Mouse (Mus musculus) forebrain, postnatal 0 days (tissue): ENCODE results near the gene Cnga3. TPM values are rescaled to one million over a fixed set of nuclear protein-coding genes. Genes with fewer than 3 reads are reported as not detected.

Source experiments
- ATAC-seq: fragments of 200-750 bp; cut with Nextera tagmentation; 2 replicates; pipeline ENCODE4 v1.8.0; 2017; ENCODE audit warnings: mild to moderate bottlenecking, moderate library complexity
- DNase-seq: peaks from one replicate; pipeline ENCODE4 v3.0.0-alpha.2; 2015
- H3K27ac ChIP-seq: fragments of 300-500 bp; sonication (generic); 2 replicates; pipeline ENCODE4 v1.5.1; 2014; ENCODE audit warnings: low read depth, mild to moderate bottlenecking, antibody characterized with exemption, low read length, moderate library complexity, mixed read lengths
- H3K27me3 ChIP-seq: fragments of 300-500 bp; sonication (generic); 2 replicates; pipeline ENCODE4 v1.6.1; 2014; ENCODE audit warnings: mild to moderate bottlenecking, low read length, mixed read lengths; ENCODE audit not compliant: insufficient read depth
- H3K36me3 ChIP-seq: fragments of 300-500 bp; sonication (generic); 2 replicates; pipeline ENCODE4 v1.6.1; 2014; ENCODE audit warnings: mild to moderate bottlenecking, moderate library complexity; ENCODE audit not compliant: insufficient read depth
- H3K4me1 ChIP-seq: fragments of 300-500 bp; sonication (generic); 2 replicates; pipeline ENCODE4 v1.6.1; 2014; ENCODE audit warnings: antibody characterized with exemption; ENCODE audit not compliant: insufficient read depth
- H3K4me2 ChIP-seq: fragments of 300-500 bp; sonication (generic); 2 replicates; pipeline ENCODE4 v1.6.1; 2014; ENCODE audit warnings: low read depth, mild to moderate bottlenecking, moderate library complexity
- H3K4me3 ChIP-seq: fragments of 300-500 bp; sonication (generic); 2 replicates; pipeline ENCODE4 v1.5.1; 2014; ENCODE audit warnings: low read depth, low read length, mixed read lengths
- H3K9ac ChIP-seq: fragments of 300-500 bp; sonication (generic); 2 replicates; pipeline ENCODE4 v1.6.1; 2014; ENCODE audit warnings: mild to moderate bottlenecking
- H3K9me3 ChIP-seq: fragments of 300-500 bp; sonication (generic); 2 replicates; pipeline ENCODE4 v1.6.1; 2016; ENCODE audit warnings: low read length
- CTCF ChIP-seq: sonication (generic); IDR thresholded peaks from 2 replicates; pipeline ENCODE4 v1.5.1; 2016; ENCODE audit warnings: antibody characterized with exemption, control low read depth, low read depth
- WGBS: fragments of 180-500 bp; shearing (Covaris S2); extraction: QIAGEN DNeasy Blood & Tissue Kit; methylation state at CpG from one replicate; pipeline ENCODE4 v1.1.7; 2014; 5-methylcytosine and 5-hydroxymethylcytosine counted together
- polyA plus RNA-seq: library from polyadenylated mRNA; unstranded; fragments of >200 nt; fragmentation: Nextera tagmentation; extraction: Ambion mirVana; gene quantifications from 2 replicates; pipeline ENCODE4 v1.2.1, GENCODE M21; 2015
- total RNA-seq: library from RNA; depleted of rRNA; stranded (reverse); fragments of >200 nt; gene quantifications from 2 replicates; pipeline ENCODE4 v1.2.3, GENCODE M21; 2014

Gene Cnga3
- total and polyA plus RNA-seq, 2 experiments from 2014 or later: 0.52 to 1.8 TPM

DNA sequence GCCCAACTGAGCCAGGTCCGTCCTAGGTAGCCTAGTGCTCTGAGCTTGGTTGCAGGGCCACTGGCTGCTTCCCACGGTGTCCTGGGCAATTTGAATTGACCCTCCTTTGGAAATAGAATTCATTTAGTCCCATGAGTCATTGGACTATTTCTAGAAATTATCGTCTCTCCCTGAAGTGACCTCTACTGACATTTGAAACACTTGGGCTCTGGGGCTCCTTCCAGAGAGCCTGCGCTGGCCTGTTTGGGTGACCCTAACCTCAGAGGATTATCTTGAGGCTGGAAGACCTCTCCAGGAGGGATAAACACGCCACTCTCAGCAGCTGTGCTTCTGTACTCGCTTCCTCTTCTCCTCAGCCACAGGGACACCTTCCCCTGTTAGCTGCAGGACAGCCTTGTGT lies 16.2 kb downstream of the Cnga3 start:
- Histone ChIP-seq H3K4me2 (no peak overlapping the region), H3K9ac (no peak overlapping the region), H3K9me3 (no peaks in the 10 kb centered on the region), H3K36me3 (no peaks in the 10 kb centered on the region), H3K27me3 (no peaks in the 10 kb centered on the region), H3K4me1 (no peaks in the 10 kb centered on the region), H3K27ac (no peak overlapping the region), H3K4me3 (no peak overlapping the region)
- no peak for ATAC-seq
- 78% methylated on average over 6 of the region's 6 CpGs for WGBS
- TF ChIP-seq CTCF: no peak
- no peak for DNase-seq

DNA sequence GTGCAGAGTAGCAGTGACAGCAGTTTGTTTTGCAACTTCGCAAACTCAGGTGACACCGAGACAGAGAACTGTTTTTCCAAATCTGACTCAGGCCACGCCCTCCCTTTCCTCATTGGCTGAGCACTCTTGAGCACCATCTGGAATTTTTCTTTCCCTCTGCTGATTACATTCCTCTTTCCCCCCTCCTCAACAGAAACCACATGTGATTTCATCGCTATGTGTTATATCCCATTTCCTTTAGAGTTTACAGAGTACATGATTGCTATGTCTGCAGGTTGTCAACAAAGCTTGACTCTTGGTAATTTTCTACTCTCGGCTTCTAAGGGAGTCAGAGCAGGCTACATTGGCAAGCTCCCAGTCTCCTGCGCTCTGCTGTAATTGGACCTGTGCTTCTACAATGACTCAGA lies 17.1 kb downstream of the Cnga3 start:
- ATAC-seq (peak; percentile 45), DNase-seq (no peak)
- Histone ChIP-seq H3K36me3 (no peaks in the 10 kb centered on the region), H3K4me2 (no peak overlapping the region), H3K4me1 (no peaks in the 10 kb centered on the region), H3K27ac (no peak overlapping the region), H3K9ac (no peak overlapping the region), H3K9me3 (no peaks in the 10 kb centered on the region), H3K27me3 (no peaks in the 10 kb centered on the region), H3K4me3 (no peak overlapping the region)
- WGBS: 67% methylated on average over 6 of the region's 6 CpGs
- TF ChIP-seq CTCF: no peak

DNA sequence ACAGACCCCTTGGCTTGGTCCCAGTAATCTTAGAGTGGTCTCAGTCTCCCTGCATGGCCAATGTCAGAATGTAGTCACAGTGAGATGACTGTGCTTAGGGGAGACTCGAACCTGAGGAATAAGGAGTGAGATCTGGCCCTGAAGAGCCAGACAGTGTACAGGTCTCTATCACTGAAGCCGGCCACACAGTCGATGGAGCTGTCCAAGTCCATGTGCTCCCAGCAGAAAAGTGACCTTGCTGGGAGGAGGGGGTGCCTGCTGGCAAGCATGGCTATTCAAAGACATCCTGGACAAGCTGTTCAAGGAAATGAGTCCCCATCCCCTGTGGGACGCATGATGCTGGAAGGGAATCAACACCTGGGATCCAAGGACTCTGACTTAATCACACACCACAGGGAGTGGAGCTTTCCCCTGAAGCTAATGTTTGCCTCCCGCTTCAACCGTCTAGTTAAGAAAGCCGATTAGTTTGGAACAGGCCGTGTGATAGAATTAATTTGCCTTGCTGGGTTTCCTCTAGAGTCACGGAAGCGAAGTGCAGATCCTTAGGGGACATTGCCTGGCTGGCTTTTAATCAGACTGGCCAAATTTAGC lies 24.9 kb downstream of the Cnga3 start:
- Histone ChIP-seq H3K4me2 (no peak overlapping the region), H3K4me3 (no peak overlapping the region), H3K27ac (no peak overlapping the region), H3K9ac (no peak overlapping the region), H3K27me3 (no peaks in the 10 kb centered on the region), H3K36me3 (no peaks in the 10 kb centered on the region), H3K9me3 (no peaks in the 10 kb centered on the region), H3K4me1 (no peaks in the 10 kb centered on the region)
- WGBS: 62% methylated on average over 10 of the region's 10 CpGs
- ATAC-seq (no peak), DNase-seq (peak; percentile 6)
- no peak for TF ChIP-seq CTCF

DNA sequence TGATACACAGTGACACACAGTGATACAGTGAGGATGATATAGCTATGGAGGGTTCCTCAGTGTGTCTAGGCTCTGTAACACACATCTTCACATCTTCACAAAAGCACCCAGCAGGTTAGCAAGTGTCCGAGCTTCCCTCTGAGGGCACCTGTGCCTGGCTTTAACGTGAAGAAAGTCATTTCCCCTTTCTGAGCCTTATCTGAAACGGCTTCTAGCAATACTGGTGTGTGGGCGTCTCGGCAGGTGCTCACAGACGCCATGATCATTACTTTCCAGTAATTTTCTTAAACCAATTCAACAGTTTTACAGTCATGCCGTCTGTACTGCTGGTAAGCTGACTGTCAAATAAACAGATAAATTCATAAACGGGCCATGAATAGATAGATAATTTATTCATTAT lies 28.0 kb downstream of the Cnga3 start:
- ATAC-seq: no peak
- Histone ChIP-seq H3K9me3 (no peaks in the 10 kb centered on the region), H3K9ac (no peak overlapping the region), H3K36me3 (no peaks in the 10 kb centered on the region), H3K4me3 (no peak overlapping the region), H3K4me1 (no peaks in the 10 kb centered on the region), H3K27ac (no peak overlapping the region), H3K4me2 (no peak overlapping the region), H3K27me3 (no peaks in the 10 kb centered on the region)
- no peak for TF ChIP-seq CTCF
- DNase-seq: no peak
- WGBS: 80% methylated on average over 8 of the region's 8 CpGs

DNA sequence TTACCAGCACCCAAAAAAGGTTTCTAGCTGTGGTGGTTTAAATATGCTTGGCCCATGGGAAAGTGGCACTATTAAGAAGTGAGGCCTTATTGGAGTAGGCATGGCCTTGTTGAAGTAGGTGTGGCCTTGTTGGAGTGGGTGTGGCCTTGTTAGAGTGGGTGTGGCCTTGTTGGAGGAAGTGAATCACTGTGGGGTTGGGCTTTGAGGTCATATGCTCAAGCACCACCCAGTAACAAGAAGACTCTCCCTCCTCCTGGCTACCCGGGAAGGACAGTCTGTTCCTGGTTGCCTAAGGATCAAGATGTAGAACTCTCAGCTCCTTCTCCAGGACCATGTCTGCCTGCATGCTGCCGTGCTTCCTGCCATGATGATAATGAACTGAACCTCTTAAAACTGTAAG lies 32.2 kb downstream of the Cnga3 start:
- no peaks in the 10 kb centered on the region for H3K4me1 ChIP-seq
- no peak overlapping the region for H3K9ac ChIP-seq
- no peak overlapping the region for H3K4me2 ChIP-seq
- H3K27ac ChIP-seq: no peak overlapping the region
- no peak for DNase-seq
- no peak overlapping the region for H3K4me3 ChIP-seq
- 94% methylated on average over 2 of the region's 2 CpGs for WGBS
- ATAC-seq: no peak
- no peaks in the 10 kb centered on the region for H3K27me3 ChIP-seq
- no peaks in the 10 kb centered on the region for H3K36me3 ChIP-seq
- TF ChIP-seq CTCF: no peak
- H3K9me3 ChIP-seq: no peaks in the 10 kb centered on the region

DNA sequence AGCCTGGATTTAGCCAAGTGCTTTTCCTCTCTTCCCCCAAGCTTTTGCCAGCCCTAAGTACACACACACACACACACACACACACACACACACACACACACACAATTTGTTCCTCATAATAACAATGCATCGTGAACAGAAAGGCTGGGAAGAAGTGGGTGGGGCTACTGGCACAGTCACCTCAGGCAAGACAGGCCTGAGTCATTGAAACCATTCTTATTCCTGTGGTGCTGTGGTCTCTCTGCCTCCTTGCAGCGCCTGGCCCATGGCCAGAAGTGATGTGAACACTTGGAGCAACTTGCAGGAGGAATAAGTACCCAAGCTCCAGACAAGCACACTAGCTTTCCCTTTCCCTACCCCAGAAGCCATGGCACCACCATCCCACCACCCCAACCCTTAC lies 34.2 kb downstream of the Cnga3 start:
- Histone ChIP-seq H3K36me3 (no peaks in the 10 kb centered on the region), H3K9me3 (no peaks in the 10 kb centered on the region), H3K4me2 (no peak overlapping the region), H3K4me3 (no peak overlapping the region), H3K27ac (no peak overlapping the region), H3K4me1 (no peaks in the 10 kb centered on the region), H3K27me3 (no peaks in the 10 kb centered on the region), H3K9ac (no peak overlapping the region)
- WGBS: 20% methylated on average over 2 of the region's 2 CpGs
- DNase-seq: peak; percentile 46
- ATAC-seq: no peak
- TF ChIP-seq CTCF: no peak

DNA sequence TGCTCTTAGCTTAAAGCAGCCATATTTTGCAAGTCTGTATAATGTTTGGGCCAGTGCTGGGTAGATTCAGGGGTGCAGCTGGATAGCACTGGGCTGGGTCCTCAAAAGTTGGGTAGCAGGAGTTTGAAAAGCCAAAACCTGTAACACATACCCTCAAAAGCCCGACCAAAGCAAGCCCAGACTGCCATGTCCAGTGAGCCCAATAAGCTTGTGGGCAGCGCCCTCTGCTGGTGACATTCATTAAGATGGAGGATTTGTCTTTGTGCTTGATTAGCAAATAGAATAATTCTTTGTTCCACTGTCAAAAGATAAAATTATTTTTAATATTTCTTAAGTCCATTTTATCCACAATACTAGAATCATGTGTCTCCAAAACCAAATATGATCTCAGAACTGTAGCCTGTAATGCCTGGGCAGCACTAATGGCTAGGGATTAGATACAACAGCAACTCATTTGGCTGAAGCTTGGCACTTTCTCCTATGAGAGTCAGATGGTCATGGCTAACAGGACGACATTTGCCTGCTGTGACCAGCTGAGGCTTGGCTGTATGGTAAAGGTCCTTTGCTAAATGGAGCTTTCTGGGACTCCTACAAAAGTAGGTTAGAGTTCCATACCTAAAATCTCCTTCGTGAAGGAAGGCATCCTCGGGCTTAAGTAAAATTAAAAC lies 36.5 kb downstream of the Cnga3 start:
- Histone ChIP-seq H3K9ac (no peak overlapping the region), H3K4me3 (no peak overlapping the region), H3K9me3 (no peaks in the 10 kb centered on the region), H3K4me1 (no peaks in the 10 kb centered on the region), H3K27me3 (no peaks in the 10 kb centered on the region), H3K36me3 (no peaks in the 10 kb centered on the region), H3K4me2 (no peak overlapping the region), H3K27ac (no peak overlapping the region)
- ATAC-seq (peak; percentile 78; the same call in 1 of the 2 replicates), DNase-seq (peak; percentile 92)
- 37% methylated on average over 5 of the region's 5 CpGs for WGBS
- peak; percentile 91 for TF ChIP-seq CTCF
